Mouse (Mus musculus) heart, adult 2 months (tissue): ENCODE measurements around the gene Slc9b2. TPM values are rescaled to one million over a fixed set of nuclear protein-coding genes. Genes with fewer than 3 reads are reported as not detected.

Source experiments
- DNase-seq, 2 experiments: peaks; one replicate each; pipeline ENCODE4 v3.0.0; 2021
- H3K27ac ChIP-seq: fragments of 200-600 bp; 2 replicates; pipeline ENCODE4 v1.8.1; 2022
- H3K27me3 ChIP-seq: fragments of 200-500 bp; 2 replicates; pipeline ENCODE4 v1.6.1; 2012; ENCODE audit warnings: mild to moderate bottlenecking, low read length, inconsistent platforms, mixed read lengths; ENCODE audit not compliant: control insufficient read depth, insufficient read depth
- H3K36me3 ChIP-seq: fragments of 200-500 bp; 2 replicates; pipeline ENCODE4 v1.6.1; 2012; ENCODE audit warnings: low read length, inconsistent platforms; ENCODE audit not compliant: control insufficient read depth, insufficient read depth
- H3K4me1 ChIP-seq: fragments of 200-500 bp; 2 replicates; pipeline ENCODE4 v1.6.1; 2011; ENCODE audit warnings: low read length; ENCODE audit not compliant: control insufficient read depth, insufficient read depth
- H3K4me3 ChIP-seq: fragments of 200-600 bp; 2 replicates; pipeline ENCODE4 v1.8.1; 2022
- H3K79me2 ChIP-seq: fragments of 200-500 bp; replicated peaks from 2 replicates; pipeline ENCODE4 v1.6.1; 2012; ENCODE audit warnings: mild to moderate bottlenecking, inconsistent platforms, low read length, moderate library complexity, mixed read lengths; ENCODE audit not compliant: control insufficient read depth, insufficient read depth
- H3K9ac ChIP-seq: fragments of 200-500 bp; 2 replicates; pipeline ENCODE4 v1.6.1; 2012; ENCODE audit warnings: low read depth, mild to moderate bottlenecking, control low read depth, inconsistent platforms, low read length, mixed read lengths
- CTCF ChIP-seq: fragments of 200-600 bp; IDR thresholded peaks from 2 replicates; pipeline ENCODE4 v1.8.1; 2022; ENCODE audit warnings: antibody characterized with exemption, mild to moderate bottlenecking, moderate library complexity
- EP300 ChIP-seq: fragments of 200-500 bp; IDR thresholded peaks from 2 replicates; pipeline ENCODE4 v1.6.1; 2011; ENCODE audit warnings: low read depth, low read length, control low read depth; ENCODE audit not compliant: insufficient read depth
- POLR2A ChIP-seq: fragments of 200-500 bp; IDR thresholded peaks from 2 replicates; pipeline ENCODE4 v1.6.1; 2011; ENCODE audit warnings: mild to moderate bottlenecking, low read depth, low read length, control low read depth; ENCODE audit not compliant: insufficient read depth
- WGBS: fragments of 180-500 bp; shearing (Covaris S2); methylation state at CpG from one replicate; pipeline ENCODE4 v1.1.7; 2018; 5-methylcytosine and 5-hydroxymethylcytosine counted together
- intact Hi-C: fragments of 180-260 bp; cut with DNase I; formaldehyde crosslinking; loops from one replicate; pipeline ENCODE4 v1.15.1; 2025
- long read RNA-seq: library from polyadenylated mRNA; stranded (forward); transcript quantifications from one replicate; pipeline ENCODE4 v2.0.0, GENCODE M21; 2021
- polyA plus RNA-seq: library from polyadenylated mRNA; depleted of rRNA; stranded (reverse); fragments of >200 nt; gene quantifications from 2 replicates; pipeline ENCODE4 v1.2.3, GENCODE M21; 2012; rRNA removed
- total RNA-seq, 2 experiments: library from RNA; stranded (reverse); gene quantifications; 2 replicates each; pipeline ENCODE4 v1.2.3; 2021

Gene Slc9b2
- total RNA-seq, result under 1 TPM; 0.20 to 0.44 TPM
- polyA plus RNA-seq, result 0.10 and 0.15 TPM in 2 replicates
- long read RNA-seq, full-length matches to known transcripts, result 1 of 1 reads
- long read RNA-seq, partial matches to known transcripts, result 0 of 1 reads
- long read RNA-seq, other reads (novel, unspliced or antisense), result 0 of 1 reads

GRCm38 (mm10) chr3:135307411-135308259, at the start of gene Slc9b2:
Gene Slc9b2 (plus strand): TSS chr3:135307700.
- Histone ChIP-seq H3K4me1 (no peaks in the 10 kb centered on the region), H3K27ac (no peak within 1 kb of the TSS), H3K4me3 (no peak within 1 kb of the TSS), H3K9ac (no peak within 1 kb of the TSS), H3K79me2 (no peaks in the 10 kb centered on the region), H3K36me3 (no peaks in the 10 kb centered on the region), H3K27me3 (no peaks in the 10 kb centered on the region)
- no peak for DNase-seq
- intact Hi-C loops, result no loop called here
- WGBS, result 13% methylated on average over 28 of the region's 28 CpGs
- TF ChIP-seq CTCF (no peak), POLR2A (no peak), EP300 (no peak)

GRCm38 (mm10) chr3:135258919-135259318, 48.6 kb upstream of the Slc9b2 start:
- no peaks in the 10 kb centered on the region for H3K4me1 ChIP-seq
- H3K27me3 ChIP-seq, result no peaks in the 10 kb centered on the region
- TF ChIP-seq EP300, result no peak
- TF ChIP-seq POLR2A, result no peak
- TF ChIP-seq CTCF, result no peak
- no peak overlapping the region for H3K4me3 ChIP-seq
- H3K9ac ChIP-seq, result no peak overlapping the region
- 92% methylated on average over 10 of the region's 10 CpGs for WGBS
- H3K79me2 ChIP-seq, result no peaks in the 10 kb centered on the region
- H3K27ac ChIP-seq, result no peak overlapping the region
- intact Hi-C loops, result no loop called here
- no peaks in the 10 kb centered on the region for H3K36me3 ChIP-seq
- no peak for DNase-seq

- no peak for DNase-seq
- H3K27ac ChIP-seq, result no peak overlapping the region
- no peak overlapping the region for H3K4me3 ChIP-seq
- no peaks in the 10 kb centered on the region for H3K79me2 ChIP-seq
- no peaks in the 10 kb centered on the region for H3K36me3 ChIP-seq
- H3K27me3 ChIP-seq, result no peaks in the 10 kb centered on the region
- TF ChIP-seq EP300 (no peak), CTCF (no peak), POLR2A (no peak)
- H3K9ac ChIP-seq, result no peak overlapping the region
- H3K4me1 ChIP-seq, result no peaks in the 10 kb centered on the region
- WGBS, result 97% methylated on average over 7 of the region's 7 CpGs
- intact Hi-C loops, result no loop called here
Measured at GRCm38 (mm10) chr3:135260233-135260632, 47.3 kb upstream of the Slc9b2 start.

DNA sequence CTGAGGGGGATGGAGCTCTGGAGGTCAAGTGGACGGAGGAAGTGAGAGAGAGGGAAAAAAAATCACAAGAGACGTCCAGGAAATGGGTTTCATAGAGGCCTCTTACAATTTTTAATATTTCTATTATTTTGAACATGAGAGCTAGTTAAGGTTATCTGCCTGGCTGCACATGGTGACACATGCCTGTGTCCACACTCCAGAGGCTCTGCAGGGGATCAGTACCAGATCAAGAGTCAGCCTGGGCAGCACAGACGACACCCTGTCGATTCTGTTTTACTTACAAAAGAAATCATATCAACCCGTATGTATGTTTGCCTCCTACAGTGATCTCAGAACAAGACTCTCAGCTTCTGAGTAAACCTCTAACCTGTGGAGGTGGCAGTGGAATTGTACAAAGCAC, 38.9 kb upstream of the Slc9b2 start:
- Histone ChIP-seq H3K4me3 (no peak overlapping the region), H3K27me3 (no peaks in the 10 kb centered on the region), H3K36me3 (no peaks in the 10 kb centered on the region), H3K9ac (no peak overlapping the region), H3K79me2 (no peaks in the 10 kb centered on the region), H3K4me1 (no peaks in the 10 kb centered on the region), H3K27ac (no peak overlapping the region)
- intact Hi-C loops, result no loop called here
- TF ChIP-seq POLR2A, result no peak
- no peak for TF ChIP-seq EP300
- TF ChIP-seq CTCF, result no peak
- WGBS, result 89% methylated on average over 5 of the region's 5 CpGs
- no peak for DNase-seq

DNA sequence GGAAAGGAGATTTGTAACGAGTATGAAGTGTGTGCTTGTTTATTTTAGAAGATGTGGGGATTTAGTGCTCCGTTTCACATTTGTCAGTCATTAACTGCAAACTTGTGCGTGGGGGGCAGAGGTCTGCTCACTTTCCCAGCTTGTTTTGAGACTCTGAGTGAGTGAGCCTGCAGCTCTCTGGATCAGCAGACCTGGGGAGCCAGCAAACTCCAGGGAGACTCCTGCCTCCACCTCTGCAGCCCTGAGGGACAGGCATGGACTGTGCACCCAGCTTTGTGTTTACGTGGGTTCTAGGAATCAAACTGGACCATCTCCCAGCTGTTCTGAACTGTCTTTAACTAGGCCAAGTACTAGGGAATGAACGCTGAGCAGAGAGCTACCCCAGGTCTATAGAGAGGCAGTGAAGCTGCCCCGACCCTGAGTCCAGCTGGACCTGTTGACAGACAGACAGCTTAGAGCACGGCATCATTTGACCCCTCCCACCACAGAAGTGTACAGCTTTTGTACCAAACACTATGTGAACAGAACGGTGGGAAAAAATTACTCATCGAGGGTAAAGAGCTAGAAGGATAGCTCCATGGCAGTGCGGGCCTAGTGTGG, 38.0 kb upstream of the Slc9b2 start:
- Histone ChIP-seq H3K27ac (no peak overlapping the region), H3K36me3 (no peaks in the 10 kb centered on the region), H3K4me3 (no peak overlapping the region), H3K79me2 (no peaks in the 10 kb centered on the region), H3K4me1 (no peaks in the 10 kb centered on the region), H3K27me3 (no peaks in the 10 kb centered on the region), H3K9ac (no peak overlapping the region)
- intact Hi-C loops, result no loop called here
- WGBS, result 82% methylated on average over 10 of the region's 10 CpGs
- TF ChIP-seq POLR2A (no peak), EP300 (no peak), CTCF (no peak)
- no peak for DNase-seq

GRCm38 (mm10) chr3:135272627-135273026, 34.9 kb upstream of the Slc9b2 start:
- 85% methylated on average over 12 of the region's 12 CpGs for WGBS
- no peaks in the 10 kb centered on the region for H3K79me2 ChIP-seq
- H3K36me3 ChIP-seq, result no peaks in the 10 kb centered on the region
- H3K4me3 ChIP-seq, result no peak overlapping the region
- DNase-seq, result no peak
- no peaks in the 10 kb centered on the region for H3K27me3 ChIP-seq
- no peaks in the 10 kb centered on the region for H3K4me1 ChIP-seq
- intact Hi-C loops, result no loop called here
- no peak overlapping the region for H3K27ac ChIP-seq
- TF ChIP-seq POLR2A (no peak), EP300 (no peak), CTCF (no peak)
- no peak overlapping the region for H3K9ac ChIP-seq
